Mouse (Mus musculus): Measurements from ENCODE around the gene Slc35e3. TPM values are rescaled to one million over a fixed set of nuclear protein-coding genes. Genes with fewer than 3 reads are reported as not detected.

The Slc35e3 gene
- 1.7 TPM in 2 replicates for polyA plus RNA-seq (2012; rRNA removed)
- polyA plus RNA-seq (2014; fragmentation: Nextera tagmentation; extraction: Ambion mirVana): 1.3 and 1.5 TPM in 2 replicates

DNA sequence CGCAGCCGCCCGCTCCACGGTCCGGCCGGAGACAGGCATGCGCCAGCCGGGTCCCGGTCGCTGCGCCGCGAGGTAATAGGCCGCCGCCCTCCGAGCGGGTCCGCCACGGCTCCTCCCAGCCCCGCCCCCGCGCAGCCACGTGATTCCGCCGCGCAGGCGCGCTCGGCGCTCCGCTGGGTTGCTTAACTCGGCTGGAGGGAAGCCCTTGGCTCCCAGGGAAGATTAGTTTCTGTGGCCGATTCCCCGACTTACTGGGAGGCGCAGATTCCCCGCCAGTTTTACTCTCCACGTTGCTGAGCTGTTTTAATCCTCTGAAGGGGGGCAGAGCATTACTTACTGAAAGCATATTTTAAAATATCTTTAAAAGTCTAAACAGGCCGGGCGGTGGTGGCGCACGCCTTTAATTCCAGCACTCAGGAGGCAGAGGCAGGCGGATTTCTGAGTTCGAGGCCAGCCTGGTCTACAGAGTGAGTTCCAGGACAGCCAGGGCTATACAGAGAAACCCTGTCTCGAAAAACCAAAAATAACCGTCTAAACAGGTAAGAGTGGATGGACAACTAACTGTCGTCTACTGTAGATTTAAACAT, at the start of gene Slc35e3:
TSS of gene Slc35e3 (minus strand) at position 69 of the 587 bp plus-strand sequence.
- H3K36me3 ChIP-seq (replicated peaks; ENCODE audit: control insufficient read depth, insufficient read depth, low read depth): peaks cover 12% of the 10 kb centered on the region
- DNase-seq (ENCODE audit: low read depth in 3 of 3, low spot score in 3 of 3) (peak; percentile 80 to 84 (median 83)), ATAC-seq (ENCODE audit: insufficient read depth) (peak; percentile 97)
- peak within 1 kb of the TSS; percentile 90 for H3K4me2 ChIP-seq (ENCODE audit: low read depth)
- H3K9ac ChIP-seq (replicated peaks): peak within 1 kb of the TSS; percentile 44
- peaks cover 3 to 6% of the 10 kb centered on the region in 2 experiments; a peak in 3 of 4 replicates for H3K4me1 ChIP-seq (replicated peaks; ENCODE audit: control insufficient read depth in 2 of 2, insufficient read depth in 2 of 2, low read length in 1 of 2)
- 13% methylated on average over 46 of the region's 46 CpGs for WGBS (ENCODE audit: insufficient replicate concordance)
- no peaks in the 10 kb centered on the region for H3K27me3 ChIP-seq (ENCODE audit: control insufficient read depth, insufficient read depth, low read length)
- H3K4me3 ChIP-seq (ENCODE audit: insufficient read depth in 1 of 2, low read depth in 2 of 2, low read length in 2 of 2): peak within 1 kb of the TSS; percentile 54 to 58
- no peak for TF ChIP-seq CTCF (IDR thresholded peaks at IDR 0.05; ENCODE audit: low read depth)
- TF ChIP-seq EP300 (IDR thresholded peaks at IDR 0.05; ENCODE audit: low read depth): no peak
- no peaks in the 10 kb centered on the region for H3K9me3 ChIP-seq (ENCODE audit: control insufficient read depth, low read length)
- no peak within 1 kb of the TSS for H3K27ac ChIP-seq

DNA sequence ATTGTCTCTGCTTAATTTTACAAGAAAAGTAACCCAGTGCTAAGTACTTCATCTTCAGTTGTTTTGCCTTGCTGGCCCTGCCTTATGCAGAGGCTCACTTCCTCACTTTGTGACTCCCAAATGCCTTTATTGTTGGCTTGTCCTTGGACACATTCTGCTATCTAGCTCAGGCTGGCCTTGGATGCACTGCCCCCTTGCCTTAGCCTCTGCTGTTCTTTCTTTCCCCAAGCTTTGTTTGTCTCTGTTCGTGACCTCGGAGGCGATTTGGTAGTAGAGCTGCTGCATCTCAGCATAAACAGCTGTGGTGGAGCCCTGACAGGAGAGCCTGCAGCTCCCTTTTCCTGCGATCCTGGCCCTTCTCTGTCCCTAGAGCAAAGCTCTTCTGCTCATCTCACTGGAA, 49.0 kb upstream of the Slc35e3 start:
- H3K36me3 ChIP-seq (replicated peaks; ENCODE audit: control insufficient read depth, insufficient read depth, low read depth): peaks cover 2% of the 10 kb centered on the region
- DNase-seq (ENCODE audit: low read depth in 3 of 3, low spot score in 3 of 3): no peak
- no peaks in the 10 kb centered on the region for H3K27me3 ChIP-seq (ENCODE audit: control insufficient read depth, insufficient read depth, low read length)
- 69% methylated on average over 4 of the region's 4 CpGs for WGBS (ENCODE audit: insufficient replicate concordance)
- H3K4me1 ChIP-seq (replicated peaks; ENCODE audit: control insufficient read depth in 2 of 2, insufficient read depth in 2 of 2, low read length in 1 of 2): peaks cover 13 to 15% of the 10 kb centered on the region in 2 experiments
- H3K9me3 ChIP-seq (ENCODE audit: control insufficient read depth, low read length): no peaks in the 10 kb centered on the region
- H3K27ac ChIP-seq: no peak overlapping the region
- no peak overlapping the region for H3K9ac ChIP-seq (replicated peaks)
- no peak overlapping the region for H3K4me3 ChIP-seq (ENCODE audit: insufficient read depth in 1 of 2, low read depth in 2 of 2, low read length in 2 of 2)
- TF ChIP-seq CTCF (IDR thresholded peaks at IDR 0.05; ENCODE audit: low read depth): no peak
- TF ChIP-seq EP300 (IDR thresholded peaks at IDR 0.05; ENCODE audit: low read depth): no peak
- no peak for ATAC-seq (ENCODE audit: insufficient read depth)
- no peak overlapping the region for H3K4me2 ChIP-seq (ENCODE audit: low read depth)

DNA sequence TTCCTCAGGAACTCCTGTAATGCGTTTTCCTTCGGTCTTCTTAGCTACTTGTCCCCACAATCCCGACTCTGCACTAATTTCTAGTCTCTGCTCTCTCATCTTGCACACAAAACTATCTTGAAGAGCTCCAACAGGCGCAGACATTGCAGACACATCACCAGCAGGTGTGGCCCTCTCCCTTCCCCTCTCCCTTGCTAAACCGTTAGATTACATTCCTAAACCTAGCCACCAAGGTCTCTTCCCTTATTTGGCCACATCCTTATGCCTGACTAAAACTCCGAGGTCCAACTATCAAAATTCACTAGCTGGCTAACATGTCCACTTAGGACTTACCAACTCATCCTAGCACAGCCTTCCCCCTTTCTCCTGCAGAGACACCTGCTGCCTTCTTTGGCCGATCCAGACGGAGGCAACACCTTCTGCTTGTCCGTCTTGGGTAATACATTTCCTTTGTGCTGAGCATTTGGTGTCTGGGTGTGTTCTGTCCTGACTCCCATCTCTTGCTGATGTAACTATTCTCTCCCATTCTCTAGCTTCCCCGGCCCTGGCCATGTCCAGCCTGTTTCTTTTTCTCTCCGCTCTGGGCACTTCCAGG, 47.4 kb upstream of the Slc35e3 start:
- Histone ChIP-seq H3K4me3 (ENCODE audit: insufficient read depth in 1 of 2, low read depth in 2 of 2, low read length in 2 of 2) (peak overlapping the region in 1 of 2 experiments; percentile 78; a peak in 2 of 4 replicates), H3K27ac (peak overlapping the region; percentile 74), H3K9ac (replicated peaks) (peak overlapping the region; percentile 61), H3K27me3 (ENCODE audit: control insufficient read depth, insufficient read depth, low read length) (no peaks in the 10 kb centered on the region), H3K4me2 (ENCODE audit: low read depth) (peak overlapping the region; percentile 95), H3K36me3 (replicated peaks; ENCODE audit: control insufficient read depth, insufficient read depth, low read depth) (peaks cover 5% of the 10 kb centered on the region), H3K4me1 (replicated peaks; ENCODE audit: control insufficient read depth in 2 of 2, insufficient read depth in 2 of 2, low read length in 1 of 2) (peaks cover 13 to 15% of the 10 kb centered on the region in 2 experiments), H3K9me3 (ENCODE audit: control insufficient read depth, low read length) (no peaks in the 10 kb centered on the region)
- DNase-seq (ENCODE audit: low read depth in 3 of 3, low spot score in 3 of 3): no peak
- no peak for ATAC-seq (ENCODE audit: insufficient read depth)
- WGBS (ENCODE audit: insufficient replicate concordance): 55% methylated on average over 11 of the region's 11 CpGs
- TF ChIP-seq EP300 (IDR thresholded peaks at IDR 0.05; ENCODE audit: low read depth) (no peak), CTCF (IDR thresholded peaks at IDR 0.05; ENCODE audit: low read depth) (no peak; the same call in 1 of the 2 replicates)

DNA sequence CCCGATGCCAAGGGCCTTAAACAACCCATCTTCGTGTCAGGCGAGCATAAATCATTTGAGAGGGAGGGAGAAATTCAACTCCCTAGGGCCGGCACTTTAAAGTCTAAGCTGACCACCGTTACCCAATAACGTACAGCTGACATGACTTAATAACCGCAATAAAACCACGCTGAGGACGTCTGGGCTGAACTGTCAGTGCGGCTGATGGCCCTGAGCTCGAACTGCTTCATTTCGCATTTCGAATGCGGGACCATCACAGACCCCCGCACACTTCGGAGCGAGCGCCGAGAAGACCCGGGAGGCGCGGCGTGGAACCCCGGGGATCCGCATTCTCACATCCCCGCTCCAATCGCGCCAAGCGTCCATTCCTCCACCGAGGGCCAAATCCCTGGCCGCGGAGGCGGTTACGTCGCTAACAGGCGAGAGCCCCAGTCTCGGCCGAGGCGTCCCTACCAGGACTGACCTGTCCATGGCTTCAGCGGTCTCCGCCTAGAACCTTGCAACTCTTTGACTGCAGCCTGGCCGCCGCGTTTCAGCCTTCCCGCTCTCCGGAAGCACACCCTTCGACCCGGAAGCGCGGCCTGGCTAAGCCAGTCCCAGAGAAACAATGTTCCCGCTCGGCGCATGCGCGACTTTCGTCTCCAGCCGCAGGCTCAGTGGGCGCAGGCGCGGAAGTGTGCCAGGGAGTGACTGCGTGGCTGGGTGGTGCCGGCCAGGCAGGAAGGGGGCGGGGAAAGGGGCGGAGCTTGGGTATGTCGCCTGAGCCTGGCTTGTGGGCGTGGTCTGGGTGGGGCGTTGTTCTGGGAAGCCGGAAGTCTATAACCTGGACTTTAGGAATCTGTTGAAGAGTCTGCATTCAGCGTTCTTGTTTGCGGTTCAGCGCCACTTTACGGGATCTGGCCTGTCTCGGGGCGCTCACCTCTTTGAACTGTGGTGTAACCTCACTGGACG, 46.3 kb upstream of the Slc35e3 start, which contains the start of gene Nup107:
TSS of gene Nup107 (minus strand) at position 565 of the 951 bp plus-strand sequence.
- peak within 1 kb of the TSS; percentile 95 for H3K4me2 ChIP-seq (ENCODE audit: low read depth)
- ATAC-seq (ENCODE audit: insufficient read depth) (peak; percentile 98), DNase-seq (ENCODE audit: low read depth in 3 of 3, low spot score in 3 of 3) (peak; percentile 98 to 99 (median 98))
- peak within 1 kb of the TSS; percentile 78 to 90 for H3K4me3 ChIP-seq (ENCODE audit: insufficient read depth in 1 of 2, low read depth in 2 of 2, low read length in 2 of 2)
- H3K27ac ChIP-seq: peak within 1 kb of the TSS; percentile 74
- H3K9me3 ChIP-seq (ENCODE audit: control insufficient read depth, low read length): no peaks in the 10 kb centered on the region
- TF ChIP-seq EP300 (IDR thresholded peaks at IDR 0.05; ENCODE audit: low read depth) (no peak), CTCF (IDR thresholded peaks at IDR 0.05; ENCODE audit: low read depth) (no peak)
- H3K36me3 ChIP-seq (replicated peaks; ENCODE audit: control insufficient read depth, insufficient read depth, low read depth): peaks cover 12% of the 10 kb centered on the region
- under 1% methylated on average over 75 of the region's 75 CpGs for WGBS (ENCODE audit: insufficient replicate concordance)
- peaks cover 13 to 15% of the 10 kb centered on the region in 2 experiments for H3K4me1 ChIP-seq (replicated peaks; ENCODE audit: control insufficient read depth in 2 of 2, insufficient read depth in 2 of 2, low read length in 1 of 2)
- no peaks in the 10 kb centered on the region for H3K27me3 ChIP-seq (ENCODE audit: control insufficient read depth, insufficient read depth, low read length)
- peak within 1 kb of the TSS; percentile 75 for H3K9ac ChIP-seq (replicated peaks)
